Mouse (Mus musculus) spleen, adult 2 months (tissue): ENCODE data around the gene Dkc1.

Source experiments
- CTCF ChIP-seq: fragments of 200-500 bp; IDR thresholded peaks from 2 replicates; pipeline ENCODE4 v1.5.1; 2011; ENCODE audit warnings: mild to moderate bottlenecking, inconsistent platforms; ENCODE audit not compliant: insufficient read depth, insufficient read length, insufficient replicate concordance; ENCODE audit errors: extremely low read depth
- POLR2A ChIP-seq: fragments of 200-500 bp; IDR thresholded peaks from 2 replicates; pipeline ENCODE4 v1.6.1; 2011; ENCODE audit warnings: low read depth, low read length, inconsistent platforms

DNA sequence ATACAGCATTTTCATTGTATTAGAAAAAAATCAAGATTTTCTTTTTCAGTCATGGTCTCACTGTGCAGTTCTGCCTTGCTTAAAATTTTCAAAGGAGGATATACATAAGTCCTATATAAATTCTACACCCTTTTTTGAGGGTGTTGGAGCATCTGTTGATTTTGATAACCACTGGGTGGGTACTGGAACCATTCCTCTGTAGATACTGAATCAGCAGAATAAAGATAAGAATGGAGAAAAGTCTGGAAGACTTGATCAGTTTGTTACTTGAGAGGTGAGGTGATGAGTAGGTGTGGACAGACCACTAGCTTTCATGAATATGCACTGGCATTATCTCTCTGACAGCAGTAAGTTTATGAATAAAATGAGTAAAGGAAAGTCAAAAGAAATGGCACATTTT is 19.9 kb downstream of the Dkc1 start:
- no peak for TF ChIP-seq POLR2A
- TF ChIP-seq CTCF = no peak
